In genomic region chr16:17208389-17209361, GRCm38 (mm10) we compare ENCODE assay signal across 8 mouse cellular contexts. TPM values are rescaled to one million over a fixed set of nuclear protein-coding genes. Genes with fewer than 3 reads are reported as not detected.
DNase-seq lines count a peak whose midpoint lies in the region; ATAC-seq lines count a peak whose summit lies in the region.

Gene Rimbp3 (plus strand): TSS chr16:17208603.

- peaks cover 30% of the 10 kb centered on the region for H3K4me1 ChIP-seq in hindbrain, embryonic 15.5 days (replicated peaks)

- H3K36me3 ChIP-seq in hindbrain, embryonic 15.5 days, result no peaks in the 10 kb centered on the region

- no peaks in the 10 kb centered on the region for H3K27me3 ChIP-seq in hindbrain, embryonic 15.5 days

- peak within 1 kb of the TSS; percentile 98 for H3K4me2 ChIP-seq in hindbrain, embryonic 15.5 days

- under 1% methylated on average over 85 of the region's 85 CpGs for WGBS in hindbrain, embryonic 15.5 days

- peak within 1 kb of the TSS; percentile 87 for H3K27ac ChIP-seq in hindbrain, embryonic 15.5 days (replicated peaks)

- H3K4me3 ChIP-seq in hindbrain, embryonic 15.5 days, result peak within 1 kb of the TSS; percentile 70

- no peaks in the 10 kb centered on the region for H3K9me3 ChIP-seq in hindbrain, embryonic 15.5 days

- peak; percentile 94 for DNase-seq in R1 (ENCODE audit: low read depth, low spot score)
- peak; percentile 73 to 79 for DNase-seq in cerebellum, postnatal 36 days
- peak; percentile 85 to 88 for DNase-seq in frontal cortex, postnatal 36 days (ENCODE audit: low spot score in 2 of 2)
- DNase-seq in left cerebral cortex, adult 11 months (ENCODE audit: low spot score), result peak; percentile 74
- peak; percentile 89 for DNase-seq in lung, postnatal 36 days
- DNase-seq in retina, postnatal 1 day, result peak; percentile 95
- peak; percentile 91 for DNase-seq in thymus, postnatal 4 days

- ATAC-seq in hindbrain, embryonic 15.5 days (ENCODE audit: low FRiP score, low read depth), result peak; percentile 90

- peak within 1 kb of the TSS; percentile 75 for H3K9ac ChIP-seq in hindbrain, embryonic 15.5 days

RNA-seq across cellular contexts. Expression of gene Rimbp3, which starts in this region (rescaled TPM):
- 1.8 and 1.9 TPM in 2 replicates for polyA plus RNA-seq in hindbrain, embryonic 15.5 days (2015; fragmentation: Nextera tagmentation; extraction: Ambion mirVana)

Comparison
In these comparisons a context has a peak if more than half of its experiments do, and no peak if none do; other contexts are left out.
1. Peak in every context shown above with its lines: DNase-seq, ATAC-seq, H3K4me3 ChIP-seq and H3K27ac ChIP-seq.